Mouse (Mus musculus) ovary, adult 10 weeks (tissue): ENCODE data around the gene Tas2r115. TPM values are rescaled to one million over a fixed set of nuclear protein-coding genes. Genes with fewer than 3 reads are reported as not detected.

ENCODE experiments used
- polyA plus RNA-seq: library from polyadenylated mRNA; stranded (reverse); fragments of 350-450 nt; fragmentation: Illumina TruSeq; extraction: RNeasy Lipid Tissue Mini Kit (QIAGEN cat#74804); gene quantifications from one replicate; pipeline ENCODE4 v1.2.3, GENCODE M21; 2014

Gene Tas2r115
- not detected for polyA plus RNA-seq

GRCm38 (mm10) chr6:132737935-132738334 lies at the start of gene Tas2r115:
Gene Tas2r115 (minus strand): TSS chr6:132738035.

GRCm38 (mm10) chr6:132778062-132778461 lies 40.2 kb upstream of the Tas2r115 start, which contains the start of gene Tas2r136:
Gene Tas2r136 (minus strand): TSS chr6:132778162.

GRCm38 (mm10) chr6:132761831-132762230 lies 24.0 kb upstream of the Tas2r115 start, which contains the start of gene Tas2r102:
Gene Tas2r102 (plus strand): TSS chr6:132762131.

DNA sequence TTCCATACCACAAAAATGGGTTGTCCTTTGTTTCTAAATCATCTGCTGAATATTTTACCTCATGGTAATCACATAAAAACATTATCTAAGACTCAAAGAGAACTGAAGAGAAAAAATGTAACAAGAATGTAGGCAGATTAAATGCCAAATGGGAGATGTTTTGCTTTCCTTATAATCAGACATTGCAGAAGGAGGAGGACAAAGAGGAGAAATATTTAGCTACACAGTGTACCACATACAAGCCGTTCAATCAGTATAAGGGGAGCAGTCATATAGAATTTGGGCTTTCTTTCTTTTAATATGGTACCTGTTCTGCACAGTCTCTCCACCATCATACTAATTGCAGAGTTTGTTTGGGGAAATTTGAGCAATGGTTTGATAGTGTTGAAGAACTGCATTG lies 16.6 kb upstream of the Tas2r115 start, which contains the start of gene Tas2r124:
Gene Tas2r124 (plus strand): TSS at position 301 of the 400 bp plus-strand sequence.

GRCm38 (mm10) chr6:132711828-132712227 lies 26.0 kb downstream of the Tas2r115 start, which contains the start of gene Tas2r122:
Gene Tas2r122 (minus strand): TSS chr6:132711928.

DNA sequence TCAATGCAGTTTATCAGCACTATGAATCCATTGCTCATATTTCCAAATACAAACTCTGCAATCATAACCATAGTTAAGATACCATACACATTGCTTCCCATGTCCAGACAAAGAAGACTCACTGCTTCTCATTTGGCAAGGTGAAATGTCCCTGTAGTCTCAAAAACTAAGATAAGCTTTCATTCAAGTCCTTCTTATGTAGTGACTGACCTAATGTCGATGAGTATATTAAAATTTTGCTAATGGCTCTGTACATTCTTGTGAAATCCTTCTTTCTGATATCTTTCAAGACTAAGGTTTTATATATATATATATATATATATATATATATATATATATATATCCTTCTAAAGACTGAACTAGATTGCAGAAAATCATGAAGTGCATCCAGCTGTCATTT lies 36.9 kb downstream of the Tas2r115 start, which contains the start of gene Tas2r121:
Gene Tas2r121 (minus strand): TSS at position 101 of the 400 bp plus-strand sequence.

Other genes starting within 250 kb of the Tas2r115 start
- not detected for gene Prh1, start 168.2 kb downstream of the Tas2r115 start, polyA plus RNA-seq
- not detected for gene Prp2, start 142.1 kb downstream of the Tas2r115 start, polyA plus RNA-seq
- gene A630073D07Rik, start 86.5 kb downstream of the Tas2r115 start, polyA plus RNA-seq: not detected
- gene Tas2r120, start 81.1 kb downstream of the Tas2r115 start, polyA plus RNA-seq: not detected
- gene Tas2r121, start 37.0 kb downstream of the Tas2r115 start, polyA plus RNA-seq: not detected
- not detected for gene Tas2r122, start 26.1 kb downstream of the Tas2r115 start, polyA plus RNA-seq
- gene Tas2r124, start 16.7 kb upstream of the Tas2r115 start, polyA plus RNA-seq: not detected
- gene Tas2r102, start 24.1 kb upstream of the Tas2r115 start, polyA plus RNA-seq: not detected
- not detected for gene Tas2r136, start 40.1 kb upstream of the Tas2r115 start, polyA plus RNA-seq
- not detected for gene Tas2r117, start 64.8 kb upstream of the Tas2r115 start, polyA plus RNA-seq
- not detected for gene Tas2r123, start 109.1 kb upstream of the Tas2r115 start, polyA plus RNA-seq
- gene Tas2r116, start 117.4 kb upstream of the Tas2r115 start, polyA plus RNA-seq: not detected
- not detected for gene Tas2r110, start 130.0 kb upstream of the Tas2r115 start, polyA plus RNA-seq
- gene Tas2r113, start 155.0 kb upstream of the Tas2r115 start, polyA plus RNA-seq: not detected
- not detected for gene Tas2r125, start 171.6 kb upstream of the Tas2r115 start, polyA plus RNA-seq
- not detected for gene Tas2r129, start 213.1 kb upstream of the Tas2r115 start, polyA plus RNA-seq
- gene Tas2r131, start 219.9 kb upstream of the Tas2r115 start, polyA plus RNA-seq: not detected
- gene Tas2r109, start 242.9 kb upstream of the Tas2r115 start, polyA plus RNA-seq: not detected